Mouse (Mus musculus) ZHBTc4 (cell line): ENCODE measurements around the gene Urb2.

Source experiments
- DNase-seq: peaks from one replicate; pipeline ENCODE4 v3.0.0-alpha.2; 2011; ENCODE audit warnings: low read depth, low spot score

Gene Urb2

GRCm38 (mm10) chr8:124077377-124077776 lies 56.1 kb downstream of the Urb2 start:
- DNase-seq, result no peak

GRCm38 (mm10) chr8:124077998-124078397 lies 56.7 kb downstream of the Urb2 start:
- DNase-seq, result no peak

- no peak for DNase-seq
Measured at GRCm38 (mm10) chr8:124078969-124079368, 57.7 kb downstream of the Urb2 start.

- no peak for DNase-seq
Measured at GRCm38 (mm10) chr8:124080467-124081326, 59.4 kb downstream of the Urb2 start.

GRCm38 (mm10) chr8:124082616-124083015 lies 61.3 kb downstream of the Urb2 start:
- no peak for DNase-seq

- no peak for DNase-seq
Measured at GRCm38 (mm10) chr8:124083611-124084010, 62.3 kb downstream of the Urb2 start.

- DNase-seq, result no peak
Measured at GRCm38 (mm10) chr8:124085668-124086067, 64.4 kb downstream of the Urb2 start.

GRCm38 (mm10) chr8:124088092-124088613 lies 66.8 kb downstream of the Urb2 start:
- peak; percentile 95 for DNase-seq

GRCm38 (mm10) chr8:124089016-124089415 lies 67.7 kb downstream of the Urb2 start:
- DNase-seq, result no peak

GRCm38 (mm10) chr8:124090473-124090872 lies 69.2 kb downstream of the Urb2 start:
- DNase-seq, result peak; percentile 82
